Mouse (Mus musculus): Measurements from ENCODE around the gene Gm3854.

GRCm38 (mm10) chr7:6378441-6378840 is 34.9 kb downstream of the Gm3854 start:
- no peak for TF ChIP-seq EP300 (IDR thresholded peaks at IDR 0.05)
- no peak for TF ChIP-seq CTCF (IDR thresholded peaks at IDR 0.05)

Measured in lung, postnatal 0 days (tissue).